8 mouse cellular contexts compared by ENCODE assay signal in genomic region chr2:30236426-30237198, GRCm38 (mm10). TPM values are rescaled to one million over a fixed set of nuclear protein-coding genes. Genes with fewer than 3 reads are reported as not detected.
DNase-seq lines count a peak whose midpoint lies in the region; ATAC-seq and TF ChIP-seq lines count a peak whose summit lies in the region.

No protein-coding gene starts in this region.

- H3K4me2 ChIP-seq in neural tube, embryonic 11.5 days (ENCODE audit: low read depth) = peak overlapping the region; percentile 66
- peak overlapping the region; percentile 69 for H3K4me2 ChIP-seq in hindbrain, postnatal 0 days (ENCODE audit: low read depth, low read length)
- peak overlapping the region; percentile 94 for H3K4me2 ChIP-seq in neural tube, embryonic 12.5 days (replicated peaks)

- TF ChIP-seq CTCF in hindbrain, postnatal 0 days (IDR thresholded peaks at IDR 0.05; ENCODE audit: low read depth) = no peak

- peak; percentile 29 for DNase-seq in adrenal gland, postnatal 14 days
- no peak for DNase-seq in adrenal gland, adult (ENCODE audit: inconsistent age in 2 of 2, low spot score in 1 of 2)
- DNase-seq in neural tube, embryonic 11.5 days (ENCODE audit: low spot score) = peak; percentile 21
- no peak for DNase-seq in neural tube, embryonic 10.5 days (ENCODE audit: extremely low spot score, low spot score)
- DNase-seq in hindbrain, postnatal 0 days (ENCODE audit: low spot score) = peak; percentile 13
- DNase-seq in gastrocnemius, postnatal 4 days (ENCODE audit: low spot score in 2 of 2) = no peak
- no peak for DNase-seq in cerebellum, postnatal 14 days

- no peaks in the 10 kb centered on the region for H3K27me3 ChIP-seq in neural tube, embryonic 11.5 days (ENCODE audit: control insufficient read depth, insufficient read depth, low read length)
- H3K27me3 ChIP-seq in hindbrain, postnatal 0 days (ENCODE audit: insufficient read depth, low read length) = no peaks in the 10 kb centered on the region
- H3K27me3 ChIP-seq in neural tube, embryonic 12.5 days (replicated peaks) = no peaks in the 10 kb centered on the region

- 6% methylated on average over 18 of the region's 18 CpGs for WGBS in neural tube, embryonic 11.5 days
- WGBS in hindbrain, postnatal 0 days = 3% methylated on average over 18 of the region's 18 CpGs
- 4% methylated on average over 18 of the region's 18 CpGs for WGBS in neural tube, embryonic 12.5 days

- H3K9me3 ChIP-seq in neural tube, embryonic 11.5 days (ENCODE audit: control insufficient read depth, low read length) = no peaks in the 10 kb centered on the region
- H3K9me3 ChIP-seq in hindbrain, postnatal 0 days (ENCODE audit: low read length) = no peaks in the 10 kb centered on the region
- H3K9me3 ChIP-seq in neural tube, embryonic 12.5 days = no peaks in the 10 kb centered on the region

- no peak for ATAC-seq in neural tube, embryonic 11.5 days (ENCODE audit: insufficient read depth, low FRiP score, low TSS enrichment)
- ATAC-seq in hindbrain, postnatal 0 days = no peak
- ATAC-seq in neural tube, embryonic 12.5 days (ENCODE audit: low FRiP score, low read depth) = peak; percentile 27; the same call in 1 of the 2 replicates

- H3K36me3 ChIP-seq in neural tube, embryonic 11.5 days (ENCODE audit: control insufficient read depth, insufficient read depth, low read length) = peaks cover 6% of the 10 kb centered on the region
- H3K36me3 ChIP-seq in hindbrain, postnatal 0 days (ENCODE audit: insufficient read depth, low read length) = peaks cover 13% of the 10 kb centered on the region
- H3K36me3 ChIP-seq in neural tube, embryonic 12.5 days = peaks cover 21% of the 10 kb centered on the region

- H3K4me3 ChIP-seq in neural tube, embryonic 11.5 days (ENCODE audit: low read depth, low read length) = peak overlapping the region; percentile 98
- H3K4me3 ChIP-seq in hindbrain, postnatal 0 days (ENCODE audit: low read length) = peak overlapping the region; percentile 91
- peak overlapping the region; percentile 89 for H3K4me3 ChIP-seq in neural tube, embryonic 12.5 days

- H3K4me1 ChIP-seq in neural tube, embryonic 11.5 days (ENCODE audit: control insufficient read depth, insufficient read depth, low read length) = peaks cover 15% of the 10 kb centered on the region
- H3K4me1 ChIP-seq in hindbrain, postnatal 0 days (ENCODE audit: insufficient read depth, low read length) = peaks cover 13% of the 10 kb centered on the region
- peaks cover 32% of the 10 kb centered on the region for H3K4me1 ChIP-seq in neural tube, embryonic 12.5 days

- peak overlapping the region; percentile 85; the same call in 1 of the 2 replicates for H3K27ac ChIP-seq in neural tube, embryonic 11.5 days (ENCODE audit: low read depth, low read length)
- H3K27ac ChIP-seq in hindbrain, postnatal 0 days = peak overlapping the region; percentile 93
- 0 out of 2 replicates have a peak overlapping the region, but pooled peaks have one; percentile 83 for H3K27ac ChIP-seq in neural tube, embryonic 12.5 days

- H3K9ac ChIP-seq in neural tube, embryonic 11.5 days (ENCODE audit: low read length) = peak overlapping the region; percentile 69
- peak overlapping the region; percentile 95 for H3K9ac ChIP-seq in hindbrain, postnatal 0 days (replicated peaks; ENCODE audit: low read length)
- H3K9ac ChIP-seq in neural tube, embryonic 12.5 days = peak overlapping the region; percentile 83

RNA-seq across cellular contexts. Expression of gene Lrrc8a, which starts 0.9 kb away (rescaled TPM):
- total RNA-seq in adrenal gland, postnatal 14 days (2021) = 57.7 and 60.3 TPM in 2 replicates
- 46.6 and 49.7 TPM in 2 replicates for polyA plus RNA-seq in neural tube, embryonic 11.5 days (2014; fragmentation: Nextera tagmentation; extraction: Ambion mirVana)
- total RNA-seq in hindbrain, postnatal 0 days (2014; rRNA removed) = 66.2 and 68.4 TPM in 2 replicates
- 59.7 and 61.9 TPM in 2 replicates for polyA plus RNA-seq in hindbrain, postnatal 0 days (2015; fragmentation: Nextera tagmentation; extraction: Ambion mirVana)
- 30.6 and 43.0 TPM in 2 replicates for polyA plus RNA-seq in neural tube, embryonic 12.5 days (2016; fragmentation: Nextera tagmentation; extraction: Ambion mirVana)
- 10 to 100 TPM; 26.6 to 26.7 TPM for total RNA-seq in gastrocnemius, postnatal 4 days (2021)

RNA-seq across cellular contexts. Expression of gene Gm28035, which starts 3.8 kb away (rescaled TPM):
- total RNA-seq in adrenal gland, postnatal 14 days (2021) = 0.63 and 1.7 TPM in 2 replicates
- 0.17 TPM in 1 of 2 replicates, not detected in the other for polyA plus RNA-seq in neural tube, embryonic 11.5 days (2014; fragmentation: Nextera tagmentation; extraction: Ambion mirVana)
- total RNA-seq in hindbrain, postnatal 0 days (2014; rRNA removed) = 6.8 and 15.1 TPM in 2 replicates
- polyA plus RNA-seq in hindbrain, postnatal 0 days (2015; fragmentation: Nextera tagmentation; extraction: Ambion mirVana) = 0.25 and 0.31 TPM in 2 replicates
- polyA plus RNA-seq in neural tube, embryonic 12.5 days (2016; fragmentation: Nextera tagmentation; extraction: Ambion mirVana) = 0.17 and 0.34 TPM in 2 replicates
- total RNA-seq in gastrocnemius, postnatal 4 days (2021) = 1 to 10 TPM; 1.0 to 1.3 TPM

RNA-seq across cellular contexts. Expression of gene Phyhd1, which starts 29.4 kb away (rescaled TPM):
- total RNA-seq in adrenal gland, postnatal 14 days (2021) = 19.8 and 20.4 TPM in 2 replicates
- polyA plus RNA-seq in neural tube, embryonic 11.5 days (2014; fragmentation: Nextera tagmentation; extraction: Ambion mirVana) = 2.3 and 2.5 TPM in 2 replicates
- 5.6 and 8.9 TPM in 2 replicates for total RNA-seq in hindbrain, postnatal 0 days (2014; rRNA removed)
- 6.2 and 7.4 TPM in 2 replicates for polyA plus RNA-seq in hindbrain, postnatal 0 days (2015; fragmentation: Nextera tagmentation; extraction: Ambion mirVana)
- polyA plus RNA-seq in neural tube, embryonic 12.5 days (2016; fragmentation: Nextera tagmentation; extraction: Ambion mirVana) = 3.8 and 4.2 TPM in 2 replicates
- 10 to 100 TPM; 16.7 to 19.3 TPM for total RNA-seq in gastrocnemius, postnatal 4 days (2021)

RNA-seq across cellular contexts. Expression of gene Kyat1, which starts 31.0 kb away (rescaled TPM):
- 29.1 and 29.3 TPM in 2 replicates for total RNA-seq in adrenal gland, postnatal 14 days (2021)
- 10.5 and 12.0 TPM in 2 replicates for polyA plus RNA-seq in neural tube, embryonic 11.5 days (2014; fragmentation: Nextera tagmentation; extraction: Ambion mirVana)
- 23.9 and 34.3 TPM in 2 replicates for total RNA-seq in hindbrain, postnatal 0 days (2014; rRNA removed)
- 17.0 and 17.9 TPM in 2 replicates for polyA plus RNA-seq in hindbrain, postnatal 0 days (2015; fragmentation: Nextera tagmentation; extraction: Ambion mirVana)
- polyA plus RNA-seq in neural tube, embryonic 12.5 days (2016; fragmentation: Nextera tagmentation; extraction: Ambion mirVana) = 12.5 and 12.7 TPM in 2 replicates
- 10 to 100 TPM; 11.9 to 12.7 TPM for total RNA-seq in gastrocnemius, postnatal 4 days (2021)

RNA-seq across cellular contexts. Expression of gene Gm28038, which starts 44.2 kb away (rescaled TPM):
- total RNA-seq in adrenal gland, postnatal 14 days (2021) = not detected in 2 replicates
- not detected in 2 replicates for polyA plus RNA-seq in neural tube, embryonic 11.5 days (2014; fragmentation: Nextera tagmentation; extraction: Ambion mirVana)
- not detected in 2 replicates for total RNA-seq in hindbrain, postnatal 0 days (2014; rRNA removed)
- not detected in 2 replicates for polyA plus RNA-seq in hindbrain, postnatal 0 days (2015; fragmentation: Nextera tagmentation; extraction: Ambion mirVana)
- polyA plus RNA-seq in neural tube, embryonic 12.5 days (2016; fragmentation: Nextera tagmentation; extraction: Ambion mirVana) = not detected in 2 replicates
- not detected for total RNA-seq in gastrocnemius, postnatal 4 days (2021)

Comparison
In these comparisons a context has a peak if more than half of its experiments do, and no peak if none do; other contexts are left out.
1. DNase-seq: peak in adrenal gland, postnatal 14 days (single experiment), neural tube, embryonic 11.5 days (single experiment) and hindbrain, postnatal 0 days (single experiment); none in adrenal gland, adult (0 of 2), neural tube, embryonic 10.5 days (single experiment), gastrocnemius, postnatal 4 days (0 of 2) and cerebellum, postnatal 14 days (0 of 2).
2. Peak in every context shown above with its lines, with median percentiles within 50 percentile points of each other: H3K27ac ChIP-seq, H3K4me2 ChIP-seq, H3K4me3 ChIP-seq and H3K9ac ChIP-seq.